7 mouse cellular contexts compared by ENCODE assay signal in the genomic region with DNA sequence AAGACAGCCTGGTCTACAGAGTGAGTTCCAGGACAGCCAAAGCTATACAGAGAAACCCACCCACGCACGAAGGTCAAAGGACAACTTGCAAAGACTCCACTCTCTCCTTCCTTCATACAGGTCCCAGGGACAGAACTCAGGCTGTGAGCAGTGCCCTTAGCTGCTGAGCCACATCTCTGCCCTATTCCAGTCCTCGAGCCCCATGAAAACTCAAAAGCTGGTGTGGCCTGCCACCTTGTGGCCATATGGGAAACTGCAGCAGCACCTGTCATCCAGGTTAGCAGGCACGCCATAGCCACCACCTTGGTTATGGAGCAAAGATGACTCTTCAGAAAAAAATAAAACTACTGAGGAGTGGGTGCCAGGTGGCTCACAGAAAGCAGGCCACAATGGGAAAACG. TPM values are rescaled to one million over a fixed set of nuclear protein-coding genes. Genes with fewer than 3 reads are reported as not detected.
DNase-seq lines count a peak whose midpoint lies in the region; ATAC-seq and TF ChIP-seq lines count a peak whose summit lies in the region.

No protein-coding gene starts in this region.

- H3K36me3 ChIP-seq in limb, embryonic 10.5 days: peaks cover 42% of the 10 kb centered on the region
- H3K36me3 ChIP-seq in midbrain, embryonic 13.5 days: peaks cover 3% of the 10 kb centered on the region
- H3K36me3 ChIP-seq in small intestine, adult 2 months (ENCODE audit: control insufficient read depth, insufficient read depth, low read length): no peaks in the 10 kb centered on the region

- H3K4me3 ChIP-seq in limb, embryonic 10.5 days: no peak overlapping the region
- no peak overlapping the region for H3K4me3 ChIP-seq in midbrain, embryonic 13.5 days (replicated peaks)
- H3K4me3 ChIP-seq in small intestine, adult 2 months (ENCODE audit: low read depth, low read length): no peak overlapping the region

- TF ChIP-seq POLR2A in small intestine, adult 2 months (IDR thresholded peaks at IDR 0.05; ENCODE audit: low read depth, low read length): no peak

- no peak overlapping the region for H3K27ac ChIP-seq in limb, embryonic 10.5 days
- H3K27ac ChIP-seq in midbrain, embryonic 13.5 days: no peak overlapping the region
- H3K27ac ChIP-seq in small intestine, adult 2 months (ENCODE audit: insufficient read depth, low read depth, low read length): no peak overlapping the region

- H3K4me2 ChIP-seq in midbrain, embryonic 13.5 days (replicated peaks): no peak overlapping the region

- H3K27me3 ChIP-seq in limb, embryonic 10.5 days (ENCODE audit: low read depth, poor library complexity, severe bottlenecking): no peaks in the 10 kb centered on the region
- no peaks in the 10 kb centered on the region for H3K27me3 ChIP-seq in midbrain, embryonic 13.5 days
- no peaks in the 10 kb centered on the region for H3K27me3 ChIP-seq in small intestine, adult 2 months (ENCODE audit: control insufficient read depth, insufficient read depth, low read length)

- peak; percentile 90 for ATAC-seq in midbrain, embryonic 13.5 days

- peak; percentile 66 for DNase-seq in adrenal gland, adult 8-10 months
- peak; percentile 65 for DNase-seq in embryo, embryonic 11.5 days (ENCODE audit: low read depth, low spot score)
- peak; percentile 95 for DNase-seq in heart, adult 11 months
- DNase-seq in kidney, adult 18-20 months: peak; percentile 91
- DNase-seq in limb, embryonic 10.5 days (ENCODE audit: low spot score): peak; percentile 91

- WGBS in limb, embryonic 10.5 days: 20% methylated on average over 5 of the region's 5 CpGs
- 18% methylated on average over 5 of the region's 5 CpGs for WGBS in midbrain, embryonic 13.5 days
- WGBS in small intestine, adult 2 months: 16% methylated on average over 5 of the region's 5 CpGs

- no peaks in the 10 kb centered on the region for H3K9me3 ChIP-seq in limb, embryonic 10.5 days (replicated peaks)
- no peaks in the 10 kb centered on the region for H3K9me3 ChIP-seq in midbrain, embryonic 13.5 days

- no peaks in the 10 kb centered on the region for H3K4me1 ChIP-seq in limb, embryonic 10.5 days
- no peaks in the 10 kb centered on the region for H3K4me1 ChIP-seq in midbrain, embryonic 13.5 days (replicated peaks)
- H3K4me1 ChIP-seq in small intestine, adult 2 months (ENCODE audit: control insufficient read depth, insufficient read depth, insufficient read length, low read length): no peaks in the 10 kb centered on the region

- no peak overlapping the region for H3K9ac ChIP-seq in midbrain, embryonic 13.5 days (replicated peaks)

- TF ChIP-seq CTCF in small intestine, adult 2 months (IDR thresholded peaks at IDR 0.05; ENCODE audit: extremely low read depth, insufficient read length, insufficient replicate concordance, low read depth, low read length): peak; percentile 98; the same call in 1 of the 2 replicates

RNA-seq across cellular contexts. Expression of a gene that starts 8.0 kb away (rescaled TPM):
- total RNA-seq in adrenal gland, adult 8-10 months (2022): 1 to 10 TPM in 3 of 4 experiments, under 1 TPM in 1; 0.87 to 3.8 (median 1.8) TPM
- polyA plus RNA-seq in limb, embryonic 10.5 days (2016; fragmentation: Nextera tagmentation; extraction: Ambion mirVana): 83.9 and 86.0 TPM in 2 replicates
- 28.6 and 30.4 TPM in 2 replicates for polyA plus RNA-seq in midbrain, embryonic 13.5 days (2015; fragmentation: Nextera tagmentation; extraction: Ambion mirVana)
- 5.8 and 16.4 TPM in 2 replicates for polyA plus RNA-seq in small intestine, adult 2 months (2012; rRNA removed)

RNA-seq across cellular contexts. Expression of a gene that starts 12.4 kb away (rescaled TPM):
- under 1 TPM in 2 of 4 experiments, not detected in 2; 0.45 to 0.92 TPM for total RNA-seq in adrenal gland, adult 8-10 months (2022)
- polyA plus RNA-seq in limb, embryonic 10.5 days (2016; fragmentation: Nextera tagmentation; extraction: Ambion mirVana): 0.15 and 0.33 TPM in 2 replicates
- not detected in 2 replicates for polyA plus RNA-seq in midbrain, embryonic 13.5 days (2015; fragmentation: Nextera tagmentation; extraction: Ambion mirVana)
- 6.3 and 14.1 TPM in 2 replicates for polyA plus RNA-seq in small intestine, adult 2 months (2012; rRNA removed)

RNA-seq across cellular contexts. Expression of a gene that starts 15.6 kb away (rescaled TPM):
- total RNA-seq in adrenal gland, adult 8-10 months (2022): under 1 TPM; 0.35 to 0.62 (median 0.39) TPM
- polyA plus RNA-seq in limb, embryonic 10.5 days (2016; fragmentation: Nextera tagmentation; extraction: Ambion mirVana): not detected in 2 replicates
- polyA plus RNA-seq in midbrain, embryonic 13.5 days (2015; fragmentation: Nextera tagmentation; extraction: Ambion mirVana): 9.6 and 9.7 TPM in 2 replicates
- polyA plus RNA-seq in small intestine, adult 2 months (2012; rRNA removed): 0.19 and 0.37 TPM in 2 replicates

RNA-seq across cellular contexts. Expression of a gene that starts 23.9 kb away (rescaled TPM):
- total RNA-seq in adrenal gland, adult 8-10 months (2022): under 1 TPM in 3 of 4 experiments, not detected in 1; 0.14 to 0.24 (median 0.17) TPM
- polyA plus RNA-seq in limb, embryonic 10.5 days (2016; fragmentation: Nextera tagmentation; extraction: Ambion mirVana): 0.15 TPM in 1 of 2 replicates, not detected in the other
- 0.50 and 0.70 TPM in 2 replicates for polyA plus RNA-seq in midbrain, embryonic 13.5 days (2015; fragmentation: Nextera tagmentation; extraction: Ambion mirVana)
- polyA plus RNA-seq in small intestine, adult 2 months (2012; rRNA removed): 0.38 and 2.6 TPM in 2 replicates

RNA-seq across cellular contexts. Expression of a gene that starts 38.1 kb away (rescaled TPM):
- 1 to 10 TPM; 3.0 to 6.9 (median 3.5) TPM for total RNA-seq in adrenal gland, adult 8-10 months (2022)
- polyA plus RNA-seq in limb, embryonic 10.5 days (2016; fragmentation: Nextera tagmentation; extraction: Ambion mirVana): 32.9 and 41.5 TPM in 2 replicates
- 341 and 349 TPM in 2 replicates for polyA plus RNA-seq in midbrain, embryonic 13.5 days (2015; fragmentation: Nextera tagmentation; extraction: Ambion mirVana)
- polyA plus RNA-seq in small intestine, adult 2 months (2012; rRNA removed): 0.24 and 0.52 TPM in 2 replicates
